Mouse (Mus musculus): ENCODE data around the gene Spsb4.

- TF ChIP-seq GATA1 (IDR thresholded peaks at IDR 0.05; ENCODE audit: low read length) = no peak
- TF ChIP-seq TAL1 (IDR thresholded peaks at IDR 0.05; ENCODE audit: low read length) = no peak
Observed at GRCm38 (mm10) chr9:97019231-97019630, 588 bp upstream of the Spsb4 start.

Measured in erythroblast, embryonic 14.5 days (primary cell).